Mouse (Mus musculus): ENCODE results near the gene Selenon.
A peak's percentile ranks its signal among the peaks of the same experiment; 100 is the strongest.
"Not testable (repeated sequence)": the region's sequence is repeated elsewhere in the genome, so short reads cannot be mapped to it uniquely, and the experiment has no call there.

Gene Selenon

GRCm38 (mm10) chr4:134510396-134510795 lies 41.6 kb downstream of the Selenon start:
- DNase-seq (ENCODE audit: low spot score in 2 of 2) = no peak

DNA sequence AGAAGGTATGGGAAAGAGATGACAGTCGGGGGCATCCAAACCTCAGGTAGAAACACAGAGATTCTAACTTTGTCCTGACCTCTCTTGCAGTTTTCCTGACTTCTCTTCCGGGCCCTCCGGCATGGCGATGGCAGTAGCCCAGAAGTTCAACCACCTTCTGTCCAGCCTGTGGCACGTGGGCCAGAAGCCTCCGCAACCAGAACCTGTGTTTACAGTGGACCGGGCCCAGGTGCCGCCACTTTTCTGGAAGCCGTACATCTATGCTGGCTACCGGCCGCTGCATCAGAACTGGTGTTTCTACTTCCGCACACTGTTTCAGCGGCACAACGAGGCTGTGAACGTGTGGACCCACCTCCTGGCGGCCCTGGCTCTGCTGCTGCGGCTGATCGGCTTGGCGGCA lies 45.3 kb downstream of the Selenon start:
- no peak for DNase-seq (ENCODE audit: low spot score in 2 of 2)

GRCm38 (mm10) chr4:134505966-134506594 lies 45.9 kb downstream of the Selenon start:
- no peak for DNase-seq (ENCODE audit: low spot score in 2 of 2)

DNA sequence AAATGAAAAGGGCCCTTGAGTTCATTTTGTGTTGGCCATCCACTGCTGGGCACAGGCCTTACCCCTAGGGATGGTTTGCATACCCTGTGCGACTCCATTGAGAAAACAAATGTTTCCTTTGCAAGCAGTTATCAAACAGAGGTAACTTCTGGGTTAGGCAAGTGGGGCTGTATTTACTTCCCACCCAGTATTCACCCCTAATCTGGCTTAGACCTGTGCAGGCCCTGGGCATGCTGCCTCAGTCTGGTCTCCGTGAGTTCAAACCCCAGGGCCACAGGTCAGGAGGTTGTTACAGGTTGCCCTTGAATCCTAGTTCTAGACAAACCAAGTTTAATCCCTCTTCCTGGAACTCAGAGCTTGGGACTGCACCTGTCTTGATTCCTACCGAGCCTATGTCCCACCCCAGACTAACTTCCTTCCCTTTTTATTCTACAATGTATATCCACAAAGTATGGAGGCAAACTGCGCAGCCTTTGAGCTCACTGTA lies 46.6 kb downstream of the Selenon start:
- DNase-seq (ENCODE audit: low spot score in 2 of 2) = no peak

DNA sequence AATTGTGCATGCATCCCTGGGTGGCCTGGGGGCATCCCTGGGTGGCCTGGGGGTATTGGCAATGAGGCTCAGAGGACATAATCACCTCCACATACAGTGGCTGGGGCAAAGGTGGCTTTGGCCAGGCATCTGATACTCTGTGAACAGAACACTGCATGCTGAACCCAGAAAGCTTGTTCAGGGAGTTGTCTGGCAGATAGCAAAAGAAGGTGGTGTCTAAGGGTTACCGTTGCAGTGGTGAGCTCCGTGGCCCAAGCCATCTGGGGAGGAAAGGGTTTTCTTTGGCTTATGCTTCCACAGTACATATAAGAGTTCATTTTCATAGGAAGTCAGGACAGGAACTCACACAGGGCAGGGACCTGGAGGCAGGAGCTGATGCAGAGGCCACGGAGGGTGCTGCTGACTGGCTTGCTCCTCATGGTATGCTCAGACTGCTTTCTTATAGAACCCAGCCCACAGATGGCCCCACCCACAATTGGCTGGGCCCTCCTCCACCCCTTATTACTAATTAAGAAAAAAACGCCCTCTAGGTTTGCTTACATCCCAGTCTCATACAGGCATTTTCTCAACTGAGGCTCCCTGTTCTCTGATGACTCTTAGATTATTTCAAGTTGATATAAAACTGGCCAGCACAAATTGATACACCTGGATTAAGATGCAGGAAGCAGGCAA lies 48.1 kb downstream of the Selenon start:
- DNase-seq (ENCODE audit: low spot score in 2 of 2) = no peak

GRCm38 (mm10) chr4:134501095-134501494 lies 50.9 kb downstream of the Selenon start:
- no peak for DNase-seq (ENCODE audit: low spot score in 2 of 2)

DNA sequence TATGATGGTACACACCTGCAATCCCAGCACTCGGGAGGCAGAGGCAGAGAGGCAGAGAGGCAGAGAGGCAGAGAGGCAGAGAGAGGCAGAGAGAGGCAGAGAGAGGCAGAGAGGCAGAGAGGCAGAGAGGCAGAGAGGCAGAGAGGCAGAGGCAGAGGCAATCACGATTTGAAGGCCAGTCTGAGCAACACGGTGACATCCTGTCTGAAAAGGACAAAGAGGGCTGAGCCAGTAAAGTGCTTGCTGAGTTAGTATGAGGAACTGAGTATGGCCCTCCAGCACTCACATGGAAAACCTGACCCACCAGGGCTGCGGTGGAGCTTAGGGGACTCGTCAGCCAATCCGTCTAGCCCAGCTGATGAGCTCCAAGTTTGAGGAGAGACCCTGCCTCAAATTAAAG lies 53.0 kb downstream of the Selenon start:
- not testable (repeated sequence) for DNase-seq (ENCODE audit: low spot score in 2 of 2)

DNA sequence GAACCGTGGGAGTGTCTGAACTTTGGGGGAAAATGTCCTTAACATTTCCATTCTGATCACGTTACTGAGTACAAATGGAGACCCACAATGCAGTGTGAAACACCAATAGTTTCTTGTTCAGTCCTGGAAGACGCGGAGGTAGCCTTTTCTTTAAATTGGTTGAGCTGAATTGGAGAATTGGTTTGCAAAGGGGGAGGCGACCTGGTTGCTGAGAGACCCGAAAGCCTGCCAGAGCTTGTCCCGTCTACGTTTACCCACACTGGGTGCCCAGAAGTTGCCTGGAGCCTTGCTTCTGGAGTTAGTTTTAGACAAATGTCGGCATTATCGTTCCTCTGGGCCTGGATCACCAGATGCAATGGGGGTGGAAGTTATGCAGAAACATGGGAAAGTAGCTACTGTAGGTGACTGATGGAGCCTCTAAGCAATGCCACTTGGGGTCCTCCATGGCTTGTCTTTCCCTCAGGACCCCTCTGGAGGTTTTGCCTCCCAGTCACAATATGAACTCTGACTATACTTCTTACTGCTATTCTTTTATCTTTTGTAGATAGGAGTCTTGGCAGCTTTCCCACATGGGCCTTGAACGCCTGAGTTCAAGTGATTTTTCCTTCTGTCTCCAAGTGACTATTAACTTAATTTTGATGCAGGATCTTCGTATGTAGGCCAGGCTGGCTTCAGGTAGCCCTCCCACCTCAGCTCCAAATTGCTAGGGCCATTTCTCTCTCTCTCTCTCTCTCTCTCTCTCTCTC lies 53.8 kb downstream of the Selenon start:
- DNase-seq (ENCODE audit: low spot score in 2 of 2) = no peak

- DNase-seq (ENCODE audit: low spot score in 2 of 2) = no peak
These were observed 54.7 kb downstream of the Selenon start for GRCm38 (mm10) chr4:134497223-134497622.

- DNase-seq (ENCODE audit: low spot score in 2 of 2) = peak; percentile 68 to 71
These were observed 55.3 kb downstream of the Selenon start, which contains the start of gene Paqr7 for GRCm38 (mm10) chr4:134496595-134497210. TSS of gene Paqr7 (plus strand) at chr4:134496697.

DNA sequence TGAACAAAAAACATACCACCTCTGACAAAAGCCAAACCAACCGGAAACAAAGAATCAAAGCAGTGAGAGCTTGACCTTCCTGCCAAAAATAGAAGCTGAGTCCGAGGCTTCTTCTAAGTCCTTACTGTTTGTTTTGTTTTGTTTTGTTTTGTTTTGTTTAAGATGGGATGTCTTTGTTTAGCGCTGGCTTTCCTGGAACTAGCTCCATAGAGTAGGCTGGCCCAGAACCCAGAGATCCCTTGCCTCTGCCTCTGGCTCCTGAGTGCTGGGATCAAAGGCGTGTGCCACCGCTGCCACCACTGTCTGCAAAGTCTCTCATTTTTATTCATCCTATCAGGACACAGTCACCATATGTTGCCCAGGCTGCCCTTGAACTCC lies 56.4 kb downstream of the Selenon start:
- no peak for DNase-seq (ENCODE audit: low spot score in 2 of 2)

- DNase-seq (ENCODE audit: low spot score in 2 of 2) = peak in 1 of 2 experiments; percentile 41
These were observed 57.0 kb downstream of the Selenon start for GRCm38 (mm10) chr4:134494780-134495545.

- DNase-seq (ENCODE audit: low spot score in 2 of 2) = not testable (repeated sequence)
These were observed 57.8 kb downstream of the Selenon start for GRCm38 (mm10) chr4:134494161-134494560.

- DNase-seq (ENCODE audit: low spot score in 2 of 2) = no peak
These were observed 60.2 kb downstream of the Selenon start for GRCm38 (mm10) chr4:134491716-134492115.

- DNase-seq (ENCODE audit: low spot score in 2 of 2) = no peak
These were observed 61.8 kb downstream of the Selenon start for GRCm38 (mm10) chr4:134489986-134490665.

GRCm38 (mm10) chr4:134488211-134488610 lies 63.8 kb downstream of the Selenon start:
- no peak for DNase-seq (ENCODE audit: low spot score in 2 of 2)
